Mouse (Mus musculus): ENCODE measurements around the gene 5330417C22Rik. TPM values are rescaled to one million over a fixed set of nuclear protein-coding genes. Genes with fewer than 3 reads are reported as not detected.
"Not testable (repeated sequence)": the region's sequence is repeated elsewhere in the genome, so short reads cannot be mapped to it uniquely, and the experiment has no call there.

Gene 5330417C22Rik
- total RNA-seq (2021) = 10 to 100 TPM; 26.9 to 31.9 TPM
- long read RNA-seq, experiment 1, partial matches to known transcripts = 2 of 12 reads
- long read RNA-seq, experiment 1, other reads (novel, unspliced or antisense) = 10 of 12 reads
- long read RNA-seq, experiment 2, partial matches to known transcripts = 3 of 16 reads
- long read RNA-seq, experiment 2, other reads (novel, unspliced or antisense) = 13 of 16 reads

GRCm38 (mm10) chr3:108536517-108537260 is at the start of gene 5330417C22Rik:
5330417C22Rik (minus strand) TSS chr3:108536536.
- DNase-seq (ENCODE audit: low spot score in 2 of 2) = peak; percentile 92 to 93
- intact Hi-C loops (cut with DNase I) = no loop called here

GRCm38 (mm10) chr3:108584580-108584979 is 48.2 kb upstream of the 5330417C22Rik start:
- intact Hi-C loops (cut with DNase I) = no loop called here
- DNase-seq (ENCODE audit: low spot score in 2 of 2) = no peak

- no peak for DNase-seq (ENCODE audit: low spot score in 2 of 2)
- intact Hi-C loops (cut with DNase I) = no loop called here
Measured at GRCm38 (mm10) chr3:108574018-108574417, 37.7 kb upstream of the 5330417C22Rik start.

- intact Hi-C loops (cut with DNase I) = no loop called here
Measured at GRCm38 (mm10) chr3:108572309-108573010, 36.1 kb upstream of the 5330417C22Rik start.

GRCm38 (mm10) chr3:108571443-108572294 is 35.3 kb upstream of the 5330417C22Rik start, which contains the start of gene Taf13:
Taf13 (plus strand) TSS chr3:108571698.
- intact Hi-C loops (cut with DNase I) = no loop called here
- peak; percentile 97 to 98 for DNase-seq (ENCODE audit: low spot score in 2 of 2)

More at GRCm38 (mm10) chr3:108572309-108573010, 36.1 kb upstream of the 5330417C22Rik start:
- DNase-seq (ENCODE audit: low spot score in 2 of 2) = no peak

- DNase-seq (ENCODE audit: low spot score in 2 of 2) = no peak
- intact Hi-C loops (cut with DNase I) = no loop called here
Measured at GRCm38 (mm10) chr3:108570813-108571212, 34.5 kb upstream of the 5330417C22Rik start.

GRCm38 (mm10) chr3:108569636-108570035 is 33.3 kb upstream of the 5330417C22Rik start:
- DNase-seq (ENCODE audit: low spot score in 2 of 2); intact Hi-C loops (cut with DNase I): not testable (repeated sequence)

GRCm38 (mm10) chr3:108567990-108568877 is 31.9 kb upstream of the 5330417C22Rik start:
- peak; percentile 26 to 66 for DNase-seq (ENCODE audit: low spot score in 2 of 2)
- intact Hi-C loops (cut with DNase I) = no loop called here

GRCm38 (mm10) chr3:108563309-108563708 is 27.0 kb upstream of the 5330417C22Rik start:
- peak; percentile 85 to 86 for DNase-seq (ENCODE audit: low spot score in 2 of 2)
- intact Hi-C loops (cut with DNase I) = loop anchor here (5.0 kb wide), 1 partner anchor 161 kb away; no protein-coding TSS in a partner anchor

GRCm38 (mm10) chr3:108562777-108563271 is 26.5 kb upstream of the 5330417C22Rik start:
- DNase-seq (ENCODE audit: low spot score in 2 of 2) = peak in 1 of 2 experiments; percentile 43
- intact Hi-C loops (cut with DNase I) = loop anchor here (5.0 kb wide), 1 partner anchor 161 kb away; no protein-coding TSS in a partner anchor

GRCm38 (mm10) chr3:108562133-108562730 is 25.9 kb upstream of the 5330417C22Rik start, which contains the start of gene Tmem167b:
Tmem167b (minus strand) TSS chr3:108562466.
- intact Hi-C loops (cut with DNase I) = loop anchor here (5.0 kb wide), 1 partner anchor 160 kb away; no protein-coding TSS in a partner anchor
- peak; percentile 98 for DNase-seq (ENCODE audit: low spot score in 2 of 2)

- intact Hi-C loops (cut with DNase I) = no loop called here
- no peak for DNase-seq (ENCODE audit: low spot score in 2 of 2)
Measured at GRCm38 (mm10) chr3:108557888-108558287, 21.6 kb upstream of the 5330417C22Rik start.

GRCm38 (mm10) chr3:108554587-108555312 is 18.4 kb upstream of the 5330417C22Rik start:
- DNase-seq (ENCODE audit: low spot score in 2 of 2) = peak; percentile 96 to 97
- intact Hi-C loops (cut with DNase I) = no loop called here

GRCm38 (mm10) chr3:108554111-108554561 is 17.8 kb upstream of the 5330417C22Rik start:
- peak in 1 of 2 experiments; percentile 39 for DNase-seq (ENCODE audit: low spot score in 2 of 2)
- intact Hi-C loops (cut with DNase I) = no loop called here

GRCm38 (mm10) chr3:108542299-108542698 is 6.0 kb upstream of the 5330417C22Rik start:
- intact Hi-C loops (cut with DNase I) = no loop called here

GRCm38 (mm10) chr3:108537303-108537702 is 967 bp upstream of the 5330417C22Rik start:
- intact Hi-C loops (cut with DNase I) = no loop called here
- DNase-seq (ENCODE audit: low spot score in 2 of 2) = peak; percentile 92 to 94

More at GRCm38 (mm10) chr3:108542299-108542698, 6.0 kb upstream of the 5330417C22Rik start:
- no peak for DNase-seq (ENCODE audit: low spot score in 2 of 2)

Data from left cerebral cortex, postnatal 14 days (tissue).